Mouse (Mus musculus): ENCODE results near the gene Sec61b. TPM values are rescaled to one million over a fixed set of nuclear protein-coding genes. Genes with fewer than 3 reads are reported as not detected.

The Sec61b gene
- total and polyA plus RNA-seq, 2 experiments from 2014 or later = 228 to 247 TPM

GRCm38 (mm10) chr4:47480095-47480494, 5.6 kb downstream of the Sec61b start:
- H3K36me3 ChIP-seq (ENCODE audit: insufficient read depth, low read length) = peaks cover 32% of the 10 kb centered on the region
- WGBS = 94% methylated on average over 13 of the region's 13 CpGs
- DNase-seq (ENCODE audit: low spot score) (no peak), ATAC-seq (no peak)
- peaks cover 5% of the 10 kb centered on the region; the same call in 1 of the 2 replicates for H3K4me1 ChIP-seq (ENCODE audit: insufficient read depth, low read length)
- TF ChIP-seq CTCF (IDR thresholded peaks at IDR 0.05; ENCODE audit: low read depth) = no peak
- no peak overlapping the region for H3K9ac ChIP-seq (replicated peaks; ENCODE audit: low read length)
- no peak overlapping the region for H3K4me2 ChIP-seq (ENCODE audit: low read depth, low read length)
- H3K27ac ChIP-seq = no peak overlapping the region
- H3K4me3 ChIP-seq (ENCODE audit: low read length) = no peak overlapping the region
- H3K9me3 ChIP-seq (ENCODE audit: low read length) = no peaks in the 10 kb centered on the region
- H3K27me3 ChIP-seq (ENCODE audit: insufficient read depth, low read length) = no peaks in the 10 kb centered on the region

DNA sequence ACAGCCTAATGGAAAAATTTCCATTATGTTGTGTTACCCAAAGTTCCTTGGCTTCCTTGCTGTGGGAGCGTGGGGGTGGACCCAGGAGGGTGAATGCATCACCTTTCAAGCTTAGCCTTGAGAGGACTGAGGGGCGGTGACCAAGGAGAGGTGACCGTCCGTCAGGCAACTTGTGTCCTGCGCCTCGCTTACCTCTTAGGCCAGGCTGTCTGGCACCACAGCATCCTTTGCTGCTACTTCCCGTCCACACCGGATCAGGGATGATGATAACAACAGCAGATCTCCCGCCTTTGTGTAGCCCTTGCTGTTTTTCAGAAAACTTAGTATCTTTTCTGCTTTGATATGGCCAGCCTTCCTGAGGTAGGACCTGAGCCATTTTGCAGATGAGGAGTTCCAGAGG, 6.1 kb downstream of the Sec61b start:
- TF ChIP-seq CTCF (IDR thresholded peaks at IDR 0.05; ENCODE audit: low read depth) = no peak
- Histone ChIP-seq H3K9ac (replicated peaks; ENCODE audit: low read length) (no peak overlapping the region), H3K27me3 (ENCODE audit: insufficient read depth, low read length) (no peaks in the 10 kb centered on the region), H3K27ac (no peak overlapping the region), H3K9me3 (ENCODE audit: low read length) (no peaks in the 10 kb centered on the region), H3K4me1 (ENCODE audit: insufficient read depth, low read length) (0 out of 2 replicates have a peak, but pooled peaks cover under 1% of the 10 kb centered on the region), H3K4me2 (ENCODE audit: low read depth, low read length) (no peak overlapping the region), H3K36me3 (ENCODE audit: insufficient read depth, low read length) (peaks cover 32% of the 10 kb centered on the region), H3K4me3 (ENCODE audit: low read length) (no peak overlapping the region)
- ATAC-seq = no peak
- 96% methylated on average over 9 of the region's 9 CpGs for WGBS
- no peak for DNase-seq (ENCODE audit: low spot score)

DNA sequence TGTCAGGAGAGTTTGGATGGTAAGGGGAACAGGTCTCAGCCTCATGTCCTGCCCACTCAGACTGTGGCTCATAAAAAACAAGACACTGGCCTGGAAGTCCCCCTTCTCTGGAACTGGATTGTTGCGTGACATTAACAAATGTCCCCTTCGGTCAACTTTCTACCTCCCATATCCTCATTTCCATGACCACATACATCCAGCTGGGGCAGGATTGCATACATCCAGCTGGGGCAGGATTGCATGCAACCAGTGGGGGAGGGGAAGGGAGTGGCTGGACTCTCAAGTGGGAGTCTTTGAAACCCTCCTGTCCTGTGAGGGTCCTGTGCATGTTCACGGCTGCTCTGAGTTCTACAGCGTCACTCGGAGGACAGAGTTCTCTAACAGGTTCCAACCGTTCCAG, 16.8 kb downstream of the Sec61b start:
- Histone ChIP-seq H3K9ac (replicated peaks; ENCODE audit: low read length) (no peak overlapping the region), H3K36me3 (ENCODE audit: insufficient read depth, low read length) (no peaks in the 10 kb centered on the region), H3K4me3 (ENCODE audit: low read length) (no peak overlapping the region), H3K4me2 (ENCODE audit: low read depth, low read length) (no peak overlapping the region), H3K4me1 (ENCODE audit: insufficient read depth, low read length) (no peaks in the 10 kb centered on the region), H3K27me3 (ENCODE audit: insufficient read depth, low read length) (no peaks in the 10 kb centered on the region), H3K27ac (no peak overlapping the region), H3K9me3 (ENCODE audit: low read length) (no peaks in the 10 kb centered on the region)
- DNase-seq (ENCODE audit: low spot score) (no peak), ATAC-seq (no peak)
- TF ChIP-seq CTCF (IDR thresholded peaks at IDR 0.05; ENCODE audit: low read depth) = no peak
- WGBS = 77% methylated on average over 6 of the region's 6 CpGs

DNA sequence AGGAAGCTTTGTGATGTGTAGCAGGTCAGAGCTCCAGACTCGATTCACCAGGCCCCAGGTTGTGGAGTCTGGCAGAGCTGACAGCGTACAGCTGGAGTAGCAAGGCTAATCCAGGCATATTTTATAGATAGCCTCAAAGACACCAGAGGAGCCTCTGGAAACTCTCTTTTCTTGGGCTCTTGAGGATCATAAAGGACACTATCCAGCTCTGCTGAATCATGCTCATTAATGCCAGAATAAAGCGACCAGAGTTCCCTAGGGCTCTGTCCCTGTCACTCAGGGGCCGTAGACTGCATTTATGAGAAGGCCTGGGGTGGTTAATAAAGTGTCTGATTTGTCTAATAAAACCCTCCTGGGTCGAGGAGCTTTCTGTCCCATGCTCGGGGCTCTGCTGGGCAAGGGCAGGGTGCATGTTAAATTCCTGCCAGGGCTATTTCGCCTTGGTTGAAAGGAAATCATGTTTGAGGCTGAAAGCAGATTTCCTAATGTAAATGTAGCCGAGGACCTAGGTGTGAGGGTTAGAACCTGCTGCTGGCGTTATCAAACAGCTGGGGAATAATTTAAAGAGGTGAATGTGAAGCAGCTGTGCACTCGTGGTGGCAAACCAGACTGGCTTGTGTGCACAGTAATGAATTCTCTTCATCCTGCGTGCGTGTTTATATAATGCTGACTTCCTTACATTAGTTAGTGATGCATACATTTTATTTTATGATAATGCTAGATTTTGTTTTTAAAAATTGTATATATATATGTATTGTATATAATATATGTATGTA, 18.0 kb downstream of the Sec61b start:
- no peak overlapping the region for H3K4me2 ChIP-seq (ENCODE audit: low read depth, low read length)

DNA sequence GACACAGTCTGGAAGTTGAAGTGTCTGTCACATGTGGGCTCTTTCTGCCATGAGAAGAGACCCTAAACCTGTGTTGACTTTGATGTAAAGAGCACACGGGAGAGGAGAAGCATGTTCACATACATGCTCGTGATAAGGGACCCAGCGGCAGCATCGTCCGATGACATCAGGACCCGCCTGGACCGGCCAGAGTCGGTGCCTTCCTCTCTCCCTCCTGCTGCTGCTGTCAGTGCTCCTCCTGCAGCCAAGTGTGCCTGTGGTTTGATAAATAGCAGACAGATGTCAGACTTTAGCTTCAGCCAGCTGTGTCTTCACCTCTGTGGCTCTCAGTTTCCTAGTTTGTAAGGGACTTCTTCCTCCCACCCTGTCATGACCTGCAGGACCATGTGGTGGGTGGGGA, 19.0 kb downstream of the Sec61b start:
- Histone ChIP-seq H3K27ac (no peak overlapping the region), H3K4me3 (ENCODE audit: low read length) (no peak overlapping the region), H3K9me3 (ENCODE audit: low read length) (no peaks in the 10 kb centered on the region), H3K36me3 (ENCODE audit: insufficient read depth, low read length) (no peaks in the 10 kb centered on the region), H3K27me3 (ENCODE audit: insufficient read depth, low read length) (no peaks in the 10 kb centered on the region), H3K4me1 (ENCODE audit: insufficient read depth, low read length) (no peaks in the 10 kb centered on the region), H3K4me2 (ENCODE audit: low read depth, low read length) (no peak overlapping the region), H3K9ac (replicated peaks; ENCODE audit: low read length) (no peak overlapping the region)
- no peak for TF ChIP-seq CTCF (IDR thresholded peaks at IDR 0.05; ENCODE audit: low read depth)
- DNase-seq (ENCODE audit: low spot score) (no peak), ATAC-seq (no peak)
- 60% methylated on average over 8 of the region's 8 CpGs for WGBS

More for the DNA sequence above, 18.0 kb downstream of the Sec61b start:
- WGBS = 44% methylated on average over 12 of the region's 12 CpGs
- H3K36me3 ChIP-seq (ENCODE audit: insufficient read depth, low read length) = no peaks in the 10 kb centered on the region
- no peak overlapping the region for H3K4me3 ChIP-seq (ENCODE audit: low read length)
- H3K9ac ChIP-seq (replicated peaks; ENCODE audit: low read length) = no peak overlapping the region
- no peaks in the 10 kb centered on the region for H3K4me1 ChIP-seq (ENCODE audit: insufficient read depth, low read length)
- no peak for DNase-seq (ENCODE audit: low spot score)
- TF ChIP-seq CTCF (IDR thresholded peaks at IDR 0.05; ENCODE audit: low read depth) = no peak
- H3K27ac ChIP-seq = no peak overlapping the region
- H3K9me3 ChIP-seq (ENCODE audit: low read length) = no peaks in the 10 kb centered on the region
- no peaks in the 10 kb centered on the region for H3K27me3 ChIP-seq (ENCODE audit: insufficient read depth, low read length)
- ATAC-seq = no peak

- no peak overlapping the region for H3K27ac ChIP-seq
- no peaks in the 10 kb centered on the region for H3K4me1 ChIP-seq (ENCODE audit: insufficient read depth, low read length)
- no peaks in the 10 kb centered on the region for H3K27me3 ChIP-seq (ENCODE audit: insufficient read depth, low read length)
- H3K4me2 ChIP-seq (ENCODE audit: low read depth, low read length) = no peak overlapping the region
- WGBS = 50% methylated on average over 1 of the region's 1 CpGs
- H3K9me3 ChIP-seq (ENCODE audit: low read length) = no peaks in the 10 kb centered on the region
- H3K36me3 ChIP-seq (ENCODE audit: insufficient read depth, low read length) = no peaks in the 10 kb centered on the region
- ATAC-seq (no peak), DNase-seq (ENCODE audit: low spot score) (no peak)
- TF ChIP-seq CTCF (IDR thresholded peaks at IDR 0.05; ENCODE audit: low read depth) = no peak
- H3K9ac ChIP-seq (replicated peaks; ENCODE audit: low read length) = no peak overlapping the region
- H3K4me3 ChIP-seq (ENCODE audit: low read length) = no peak overlapping the region
Observed at GRCm38 (mm10) chr4:47494137-47494536, 19.7 kb downstream of the Sec61b start.

DNA sequence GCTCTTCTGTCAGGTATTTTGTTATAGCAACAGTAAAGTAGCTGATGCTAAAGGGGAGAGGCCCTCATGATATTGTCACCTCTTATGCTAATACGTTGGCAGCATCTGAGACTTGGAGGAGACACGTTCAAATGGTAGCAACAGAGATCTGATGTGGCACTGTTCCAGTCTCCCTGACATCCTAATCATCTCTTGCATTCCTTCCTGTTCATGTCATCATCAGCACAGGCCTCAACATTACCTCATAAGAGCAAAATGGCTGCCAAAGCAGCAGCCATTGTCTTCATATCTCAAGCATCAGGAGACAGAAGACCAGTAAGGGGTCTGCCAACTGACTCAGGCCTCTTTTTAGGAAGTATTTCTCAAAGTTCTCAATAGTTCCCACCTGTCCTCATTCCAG, 20.2 kb downstream of the Sec61b start:
- Histone ChIP-seq H3K4me2 (ENCODE audit: low read depth, low read length) (no peak overlapping the region), H3K9ac (replicated peaks; ENCODE audit: low read length) (no peak overlapping the region), H3K4me3 (ENCODE audit: low read length) (no peak overlapping the region), H3K36me3 (ENCODE audit: insufficient read depth, low read length) (no peaks in the 10 kb centered on the region), H3K27me3 (ENCODE audit: insufficient read depth, low read length) (no peaks in the 10 kb centered on the region), H3K4me1 (ENCODE audit: insufficient read depth, low read length) (no peaks in the 10 kb centered on the region), H3K9me3 (ENCODE audit: low read length) (no peaks in the 10 kb centered on the region), H3K27ac (no peak overlapping the region)
- WGBS = 81% methylated on average over 2 of the region's 2 CpGs
- TF ChIP-seq CTCF (IDR thresholded peaks at IDR 0.05; ENCODE audit: low read depth) = no peak
- DNase-seq (ENCODE audit: low spot score) (no peak), ATAC-seq (no peak)

Measured in hindbrain, postnatal 0 days (tissue).